Mouse (Mus musculus): ENCODE measurements around the gene Zfp651. TPM values are rescaled to one million over a fixed set of nuclear protein-coding genes. Genes with fewer than 3 reads are reported as not detected.

Zfp651 gene
- polyA plus RNA-seq, 1 experiment = 47.0 TPM

- Histone ChIP-seq H3K4me3 (peak overlapping the region; percentile 80), H3ac (ENCODE audit: control insufficient read depth, insufficient read length) (peak overlapping the region; percentile 68), H3K36me3 (ENCODE audit: control insufficient read depth, insufficient read depth) (peaks cover 6% of the 10 kb centered on the region), H3K4me2 (ENCODE audit: low read depth) (peak overlapping the region; percentile 86), H3K79me2 (ENCODE audit: control insufficient read depth, insufficient read depth) (peaks cover 37% of the 10 kb centered on the region), H3K27me3 (ENCODE audit: control insufficient read depth, insufficient read depth, insufficient read length) (no peaks in the 10 kb centered on the region)
- TF ChIP-seq TCF3 (IDR thresholded peaks at IDR 0.05; ENCODE audit: insufficient read length, low read depth) = no peak
- no peak for TF ChIP-seq MYOD1 (IDR thresholded peaks at IDR 0.05; ENCODE audit: control insufficient read depth in 1 of 3, insufficient read length in 2 of 3, low read depth in 2 of 3)
- no peak for TF ChIP-seq MAX (IDR thresholded peaks at IDR 0.05; ENCODE audit: low read depth)
- TF ChIP-seq SRF (IDR thresholded peaks at IDR 0.05; ENCODE audit: control insufficient read depth, insufficient read length, low read depth) = no peak
- no peak for TF ChIP-seq REST (IDR thresholded peaks at IDR 0.05; ENCODE audit: insufficient read depth, insufficient read length)
- no peak for TF ChIP-seq MYOG (IDR thresholded peaks at IDR 0.05; ENCODE audit: control insufficient read depth in 1 of 3, insufficient read depth in 1 of 3, insufficient read length in 2 of 3, low read depth in 2 of 3)
- no peak for TF ChIP-seq USF1 (IDR thresholded peaks at IDR 0.05; ENCODE audit: low read depth)
- no peak for TF ChIP-seq CEBPB (IDR thresholded peaks at IDR 0.05; ENCODE audit: insufficient read depth, poor library complexity, severe bottlenecking)
- no peak for TF ChIP-seq E2F4 (IDR thresholded peaks at IDR 0.05; ENCODE audit: insufficient read depth)
- TF ChIP-seq POLR2AphosphoS2 (IDR thresholded peaks at IDR 0.05; ENCODE audit: insufficient read length, low read depth) = no peak
Observed at GRCm38 (mm10) chr9:121718070-121718705, 40.9 kb upstream of the Zfp651 start.

- TF ChIP-seq MAX (IDR thresholded peaks at IDR 0.05; ENCODE audit: low read depth) (no peak), POLR2AphosphoS2 (IDR thresholded peaks at IDR 0.05; ENCODE audit: insufficient read length, low read depth) (peak; percentile 89), POLR2A (IDR thresholded peaks at IDR 0.05; ENCODE audit: insufficient read length, low read depth) (peak; percentile 85), TCF3 (IDR thresholded peaks at IDR 0.05; ENCODE audit: insufficient read length, low read depth) (no peak), SRF (IDR thresholded peaks at IDR 0.05; ENCODE audit: control insufficient read depth, insufficient read length, low read depth) (peak; percentile 73), REST (IDR thresholded peaks at IDR 0.05; ENCODE audit: insufficient read depth, insufficient read length) (no peak)
- Histone ChIP-seq H3K27me3 (ENCODE audit: control insufficient read depth, insufficient read depth, insufficient read length) (no peaks in the 10 kb centered on the region), H3K79me2 (ENCODE audit: control insufficient read depth, insufficient read depth) (peaks cover 44% of the 10 kb centered on the region), H3K36me3 (ENCODE audit: control insufficient read depth, insufficient read depth) (no peaks in the 10 kb centered on the region), H3K4me2 (ENCODE audit: low read depth) (peak within 1 kb of the TSS; percentile 90), H3ac (ENCODE audit: control insufficient read depth, insufficient read length) (peak within 1 kb of the TSS; percentile 68), H3K4me3 (peak within 1 kb of the TSS; percentile 80)
Observed at GRCm38 (mm10) chr9:121718792-121719318, 40.3 kb upstream of the Zfp651 start, which contains the start of gene Nktr. Nktr (plus strand) TSS chr9:121719169.

GRCm38 (mm10) chr9:121719347-121720331 lies 39.5 kb upstream of the Zfp651 start:
- Histone ChIP-seq H3K4me2 (ENCODE audit: low read depth) (peak overlapping the region; percentile 90), H3K36me3 (ENCODE audit: control insufficient read depth, insufficient read depth) (no peaks in the 10 kb centered on the region), H3K27me3 (ENCODE audit: control insufficient read depth, insufficient read depth, insufficient read length) (no peaks in the 10 kb centered on the region), H3K4me3 (peak overlapping the region; percentile 80), H3ac (ENCODE audit: control insufficient read depth, insufficient read length) (peak overlapping the region; percentile 68), H3K79me2 (ENCODE audit: control insufficient read depth, insufficient read depth) (peaks cover 52% of the 10 kb centered on the region)
- TF ChIP-seq SRF (IDR thresholded peaks at IDR 0.05; ENCODE audit: control insufficient read depth, insufficient read length, low read depth) (no peak), MAX (IDR thresholded peaks at IDR 0.05; ENCODE audit: low read depth) (no peak), MYOG (IDR thresholded peaks at IDR 0.05; ENCODE audit: control insufficient read depth in 1 of 3, insufficient read depth in 1 of 3, insufficient read length in 2 of 3, low read depth in 2 of 3) (peak in 1 of 3 experiments; percentile 34), MYOD1 (IDR thresholded peaks at IDR 0.05; ENCODE audit: control insufficient read depth in 1 of 3, insufficient read length in 2 of 3, low read depth in 2 of 3) (peak in 2 of 3 experiments; percentile 16 to 41), TCF3 (IDR thresholded peaks at IDR 0.05; ENCODE audit: insufficient read length, low read depth) (no peak), POLR2AphosphoS2 (IDR thresholded peaks at IDR 0.05; ENCODE audit: insufficient read length, low read depth) (no peak), POLR2A (IDR thresholded peaks at IDR 0.05; ENCODE audit: insufficient read length, low read depth) (peak; percentile 15), USF1 (IDR thresholded peaks at IDR 0.05; ENCODE audit: low read depth) (no peak), E2F4 (IDR thresholded peaks at IDR 0.05; ENCODE audit: insufficient read depth) (no peak), CEBPB (IDR thresholded peaks at IDR 0.05; ENCODE audit: insufficient read depth, poor library complexity, severe bottlenecking) (no peak)

GRCm38 (mm10) chr9:121740490-121740889 lies 18.6 kb upstream of the Zfp651 start:
- Histone ChIP-seq H3K4me2 (ENCODE audit: low read depth) (no peak overlapping the region), H3K27me3 (ENCODE audit: control insufficient read depth, insufficient read depth, insufficient read length) (no peaks in the 10 kb centered on the region), H3K36me3 (ENCODE audit: control insufficient read depth, insufficient read depth) (peaks cover 78% of the 10 kb centered on the region), H3K79me2 (ENCODE audit: control insufficient read depth, insufficient read depth) (peaks cover 15% of the 10 kb centered on the region), H3ac (ENCODE audit: control insufficient read depth, insufficient read length) (no peak overlapping the region), H3K4me3 (no peak overlapping the region)
- TF ChIP-seq POLR2AphosphoS2 (IDR thresholded peaks at IDR 0.05; ENCODE audit: insufficient read length, low read depth) (no peak), MAX (IDR thresholded peaks at IDR 0.05; ENCODE audit: low read depth) (no peak), SRF (IDR thresholded peaks at IDR 0.05; ENCODE audit: control insufficient read depth, insufficient read length, low read depth) (no peak), TCF12 (IDR thresholded peaks at IDR 0.05; ENCODE audit: insufficient read depth, poor library complexity, severe bottlenecking) (no peak), MYOG (IDR thresholded peaks at IDR 0.05; ENCODE audit: control insufficient read depth in 1 of 3, insufficient read depth in 1 of 3, insufficient read length in 2 of 3, low read depth in 2 of 3) (no peak), CEBPB (IDR thresholded peaks at IDR 0.05; ENCODE audit: insufficient read depth, poor library complexity, severe bottlenecking) (no peak), POLR2A (IDR thresholded peaks at IDR 0.05; ENCODE audit: insufficient read length, low read depth) (no peak)

Measured in myocyte (in vitro differentiated cells).